Mouse (Mus musculus): ENCODE data around the gene Arhgap9.

The Arhgap9 gene

DNA sequence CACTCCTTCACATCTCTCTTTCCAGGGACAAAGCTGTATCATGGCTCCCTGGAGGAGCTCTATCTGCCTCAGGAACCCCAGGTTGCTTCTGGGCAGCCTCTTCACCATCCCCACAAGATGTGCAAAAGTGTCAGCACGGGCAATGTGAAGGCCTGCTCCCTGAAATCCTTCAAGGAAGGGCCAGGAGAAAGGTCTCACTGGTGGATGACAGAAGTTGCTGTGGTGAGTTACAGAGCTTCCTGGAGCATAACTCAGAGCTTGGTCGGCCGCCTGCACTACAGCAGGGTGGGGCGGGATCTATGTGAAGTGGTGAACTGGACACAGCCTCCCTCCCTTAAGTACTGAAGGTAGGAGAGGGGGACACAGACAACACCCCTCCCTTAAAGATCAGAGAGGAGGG, 905 bp downstream of the Arhgap9 start:
- no peak for DNase-seq (ENCODE audit: low spot score in 2 of 2)

DNA sequence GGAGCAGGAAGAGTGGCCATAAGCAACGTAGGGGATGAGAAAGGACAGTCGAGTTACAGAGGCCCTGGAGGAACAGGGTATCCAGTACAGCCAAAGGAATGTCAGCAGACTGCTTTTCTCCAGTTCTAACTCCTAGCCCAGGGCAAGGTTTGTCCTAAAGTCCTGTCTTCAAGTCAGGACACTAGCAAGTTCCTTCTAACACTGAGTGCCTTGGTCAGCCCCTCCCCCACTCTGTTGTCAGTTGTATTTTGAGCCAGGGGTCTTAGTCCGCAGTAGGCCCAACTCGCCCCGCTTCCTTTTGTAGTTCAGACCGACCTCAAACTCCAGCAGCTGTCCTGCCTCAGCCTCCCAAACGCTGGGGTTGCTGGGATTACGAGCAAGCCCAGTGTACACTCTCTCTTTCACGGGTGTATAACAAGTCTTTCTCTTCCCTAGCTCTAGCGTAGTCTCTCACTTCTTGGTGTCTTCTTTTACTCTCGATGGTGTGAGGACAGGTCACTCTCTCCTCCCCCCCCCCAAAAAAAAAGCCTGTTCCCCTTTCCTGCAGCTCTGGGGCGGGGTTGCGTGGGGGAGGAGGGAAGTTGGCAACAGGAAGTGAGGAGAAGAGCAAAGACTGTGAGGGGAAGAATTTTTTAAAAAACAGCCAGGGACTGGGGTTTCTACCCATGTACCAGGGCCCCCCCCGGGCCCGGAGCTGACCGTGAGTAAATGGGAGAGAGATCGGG, 1.5 kb downstream of the Arhgap9 start:
- no peak for DNase-seq (ENCODE audit: low spot score in 2 of 2)

DNA sequence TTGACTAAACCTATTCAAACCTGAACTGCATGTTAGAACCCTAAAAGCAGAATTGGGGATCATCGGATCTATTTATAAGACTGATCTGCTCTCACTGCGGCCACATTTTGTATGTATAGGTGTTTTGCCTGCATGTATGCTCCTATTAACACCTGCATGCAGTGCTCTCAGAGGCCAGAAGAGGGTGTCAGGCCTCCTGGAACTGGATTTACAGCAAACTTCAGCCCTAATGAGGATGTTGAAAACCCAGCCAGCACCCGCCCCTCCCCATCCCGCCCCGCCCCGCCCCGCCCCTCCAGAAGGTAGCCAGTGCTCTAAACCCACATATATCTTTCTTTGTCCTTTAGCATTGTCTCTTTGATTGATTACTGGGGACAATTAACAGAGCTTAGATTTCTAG, 2.7 kb downstream of the Arhgap9 start:
- DNase-seq (ENCODE audit: low spot score in 2 of 2): peak in 1 of 2 experiments; percentile 35

DNA sequence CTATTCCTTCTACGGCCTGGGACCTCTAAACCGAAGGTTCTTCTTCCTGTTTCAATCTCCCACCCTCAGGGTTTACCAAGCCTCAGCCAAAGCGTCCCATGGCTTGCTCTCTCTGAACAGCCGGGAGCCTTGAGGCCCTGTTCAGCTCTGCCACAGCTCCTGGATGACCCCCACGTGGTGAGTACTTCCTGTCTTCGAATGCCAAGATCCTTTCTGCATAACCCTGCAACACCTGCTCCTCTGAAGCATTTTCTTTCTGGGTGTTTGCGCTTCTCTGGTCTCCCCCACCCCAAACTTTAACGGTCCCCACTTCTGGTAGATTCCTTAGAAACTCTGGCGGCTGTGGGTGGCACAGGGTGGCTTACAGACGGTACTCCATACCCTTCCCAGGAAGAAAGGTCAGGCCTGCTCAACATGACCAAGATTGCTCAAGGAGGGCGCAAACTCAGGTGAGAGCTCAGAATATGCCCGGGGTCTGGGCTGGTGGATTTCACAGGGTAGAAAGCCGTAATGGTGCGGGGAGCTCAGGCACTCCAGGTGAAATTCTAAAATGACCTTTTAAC, 3.8 kb downstream of the Arhgap9 start:
- no peak for DNase-seq (ENCODE audit: low spot score in 2 of 2)

DNA sequence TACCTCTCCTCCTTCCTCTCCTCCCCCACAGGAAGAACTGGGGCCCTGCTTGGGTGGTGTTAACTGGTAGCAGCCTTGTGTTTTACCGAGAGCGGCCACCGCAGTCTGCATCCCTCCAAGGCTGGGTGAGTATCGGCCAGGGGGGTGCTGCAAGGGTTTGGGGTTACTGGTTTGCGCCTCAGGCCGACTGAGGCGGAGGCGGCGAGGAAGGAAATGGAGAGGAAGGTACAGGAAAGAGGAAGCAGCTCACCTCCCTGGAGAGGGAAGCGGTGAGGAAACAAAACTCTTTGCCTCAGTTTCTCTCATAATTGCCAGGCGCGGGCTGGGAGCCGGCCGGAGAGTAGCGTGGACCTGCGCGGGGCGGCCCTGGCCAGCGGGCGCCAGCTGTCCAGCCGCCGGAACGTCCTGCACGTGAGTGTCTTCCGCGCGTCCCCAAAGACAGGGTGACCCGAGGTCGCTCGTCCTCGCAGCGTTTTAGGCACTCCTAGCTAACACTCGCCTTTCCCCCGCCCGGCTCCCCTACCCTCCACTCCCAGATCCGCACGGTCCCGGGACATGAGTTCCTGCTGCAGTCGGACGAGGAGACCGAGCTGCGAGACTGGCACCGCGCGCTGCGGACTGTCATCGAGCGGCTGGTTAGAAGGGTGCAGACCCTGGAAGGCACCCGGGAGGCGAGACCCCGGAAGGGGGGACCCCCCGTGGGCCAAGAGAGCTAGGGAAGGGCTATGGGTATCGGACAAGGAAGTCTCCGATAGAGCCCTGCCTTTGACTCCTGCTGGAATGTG, 4.4 kb downstream of the Arhgap9 start:
- peak in 1 of 2 experiments; percentile 54 for DNase-seq (ENCODE audit: low spot score in 2 of 2)

DNA sequence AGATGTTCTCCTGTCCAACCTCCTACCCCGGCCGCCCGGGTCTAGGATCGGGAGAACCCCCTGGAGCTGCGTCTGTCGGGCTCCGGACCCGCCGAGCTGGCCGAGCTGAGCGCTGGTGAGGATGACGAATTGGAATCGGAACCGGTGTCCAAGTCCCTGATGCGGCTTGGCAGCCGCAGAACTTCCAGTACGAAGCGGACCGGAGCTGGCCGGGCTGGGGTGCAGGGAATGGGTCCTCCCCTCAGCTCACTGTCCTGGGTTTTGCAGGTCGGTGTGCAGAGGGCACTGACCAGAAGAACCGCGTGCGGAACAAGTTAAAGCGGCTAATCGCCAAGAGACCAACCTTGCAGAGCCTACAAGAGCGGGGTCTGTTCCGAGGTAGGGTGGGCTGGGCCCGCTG, 5.1 kb downstream of the Arhgap9 start:
- no peak for DNase-seq (ENCODE audit: low spot score in 2 of 2)

DNA sequence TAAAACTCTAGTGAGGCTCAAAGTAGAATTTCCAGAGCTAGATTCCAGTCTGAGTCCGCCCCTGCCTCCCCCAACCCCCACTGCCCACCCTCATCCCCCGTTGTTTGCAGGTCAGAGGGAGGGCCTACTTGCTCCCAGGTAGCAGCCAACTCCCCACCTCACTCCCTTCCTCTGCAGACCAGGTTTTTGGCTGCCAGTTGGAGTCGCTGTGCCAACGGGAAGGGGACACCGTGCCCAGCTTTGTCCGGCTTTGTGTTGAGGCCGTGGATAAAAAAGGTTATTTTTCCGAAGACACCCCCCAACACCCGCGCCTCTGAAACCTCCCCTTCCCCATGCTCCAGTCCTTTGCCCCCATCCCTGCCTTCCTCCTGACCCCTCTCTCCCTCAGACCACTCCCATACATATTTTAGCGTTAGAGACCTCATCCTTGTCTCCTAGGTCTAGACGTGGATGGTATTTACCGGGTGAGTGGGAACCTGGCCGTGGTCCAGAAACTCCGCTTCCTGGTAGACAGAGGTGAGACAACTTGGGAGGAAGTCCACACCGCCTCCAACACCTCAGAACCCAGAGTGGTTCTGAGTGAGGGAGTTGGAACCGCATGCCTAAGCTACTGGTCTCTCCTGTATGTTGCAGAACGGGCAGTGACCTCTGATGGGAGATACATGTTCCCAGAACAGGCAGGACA, 5.8 kb downstream of the Arhgap9 start:
- DNase-seq (ENCODE audit: low spot score in 2 of 2): no peak

DNA sequence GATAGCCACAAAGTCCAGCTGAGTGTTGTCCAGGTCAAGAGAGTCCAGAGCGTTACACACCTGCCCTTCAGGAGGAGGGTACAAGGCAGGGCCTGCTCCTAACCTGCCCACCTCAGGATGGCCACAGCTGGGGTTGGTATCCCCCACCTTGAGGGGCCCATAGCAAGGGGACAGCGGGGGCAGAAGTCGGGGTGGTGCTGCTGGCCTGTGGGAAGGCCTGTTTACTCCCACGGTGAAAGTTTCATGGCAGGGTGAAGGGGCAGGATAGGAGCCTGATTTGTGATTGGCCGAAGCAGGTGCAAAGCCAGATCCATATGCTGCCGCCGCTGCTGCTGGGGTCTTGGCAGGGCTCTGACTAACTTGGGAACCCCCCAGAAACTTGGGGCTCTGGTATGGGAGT, 8.4 kb downstream of the Arhgap9 start:
- no peak for DNase-seq (ENCODE audit: low spot score in 2 of 2)

DNA sequence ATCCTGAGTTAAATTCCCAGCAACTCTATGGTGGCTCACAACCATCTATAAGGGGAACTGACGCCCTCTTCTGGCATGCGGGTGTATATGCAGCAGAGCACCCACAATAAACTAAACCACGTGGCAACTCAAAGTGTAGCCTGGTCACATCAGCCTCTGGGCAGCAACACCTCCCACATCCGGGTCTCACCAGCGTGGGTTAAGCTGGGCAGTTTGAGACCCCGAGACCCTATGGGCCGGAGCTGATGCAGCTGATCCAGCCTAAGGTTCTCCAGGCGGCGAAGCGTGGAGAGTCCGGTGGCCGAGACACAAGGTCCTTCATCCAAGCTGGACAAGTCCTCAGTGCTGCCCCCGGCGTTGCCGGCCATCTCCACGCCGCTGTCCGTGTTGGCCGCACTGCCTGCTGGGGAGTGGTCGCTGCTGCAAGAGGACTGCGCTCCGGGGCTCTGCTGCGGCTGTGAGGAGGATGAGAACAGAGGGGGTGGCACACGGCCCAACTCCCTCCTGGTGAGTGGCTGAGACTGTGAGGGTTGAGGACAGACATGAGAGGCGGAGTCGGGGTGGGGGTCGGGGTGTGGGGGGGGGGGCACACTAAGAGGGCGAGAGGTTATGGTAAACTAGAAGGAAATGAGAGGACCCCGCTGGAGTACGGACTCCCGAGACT, 10.6 kb downstream of the Arhgap9 start:
- DNase-seq (ENCODE audit: low spot score in 2 of 2): no peak

DNA sequence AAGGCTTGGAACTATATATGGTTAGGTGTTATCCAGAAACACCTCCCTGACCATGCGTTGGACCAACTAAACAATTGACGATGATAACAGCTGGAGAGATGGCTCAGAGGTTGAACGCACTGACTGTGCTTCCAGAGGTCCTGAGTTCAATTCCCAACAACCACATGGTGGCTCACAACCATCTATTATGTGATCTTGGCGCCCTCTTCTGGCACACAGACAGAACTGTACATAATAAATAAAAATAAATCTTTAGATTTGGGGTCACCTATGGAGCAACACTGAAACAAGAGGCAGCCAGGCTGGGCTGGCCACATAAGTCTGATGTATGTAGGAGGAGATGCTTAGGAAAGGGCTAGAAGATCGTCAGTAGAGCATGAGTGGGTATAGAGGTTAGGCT, 11.4 kb downstream of the Arhgap9 start:
- DNase-seq (ENCODE audit: low spot score in 2 of 2): no peak

DNA sequence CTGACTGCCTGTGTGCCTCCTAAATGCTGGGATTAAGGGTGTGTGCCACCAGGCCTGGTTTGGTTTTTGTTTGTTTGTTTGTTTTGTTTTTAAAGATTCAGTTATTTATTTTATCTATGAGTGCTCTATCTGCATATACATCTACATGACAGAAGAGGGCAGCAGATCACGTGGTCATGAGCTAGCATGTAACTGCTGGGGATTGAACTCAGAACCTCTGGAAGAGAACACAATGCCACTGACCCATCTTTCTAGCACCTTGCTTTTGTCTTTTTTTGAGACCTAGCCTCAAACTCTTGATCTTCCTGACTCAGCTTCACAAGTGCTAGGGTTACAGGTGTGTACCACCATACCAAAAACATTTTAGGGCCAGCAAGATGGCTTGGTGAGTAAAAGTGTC, 13.5 kb downstream of the Arhgap9 start:
- DNase-seq (ENCODE audit: low spot score in 2 of 2): no peak

DNA sequence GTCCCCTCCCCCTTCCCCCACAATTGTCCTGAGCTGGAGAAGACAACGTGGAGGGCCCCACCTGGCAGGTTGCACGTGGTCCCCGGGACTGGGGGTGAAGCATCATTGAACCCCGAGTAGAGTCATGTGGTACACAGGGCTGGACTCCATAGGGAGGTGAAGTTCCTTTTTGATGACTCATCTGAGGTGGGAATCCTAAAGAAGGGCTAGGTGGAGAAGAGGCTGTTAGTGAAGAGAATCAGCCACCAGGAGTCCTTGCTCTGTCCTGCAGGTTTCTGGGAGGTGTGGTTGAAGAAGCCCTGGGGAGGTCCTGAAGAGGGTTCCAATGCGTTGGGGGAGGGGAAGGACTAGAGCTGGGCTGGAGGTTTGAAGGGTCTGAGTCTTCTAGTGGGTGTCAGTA, 15.2 kb downstream of the Arhgap9 start:
- DNase-seq (ENCODE audit: low spot score in 2 of 2): no peak

DNA sequence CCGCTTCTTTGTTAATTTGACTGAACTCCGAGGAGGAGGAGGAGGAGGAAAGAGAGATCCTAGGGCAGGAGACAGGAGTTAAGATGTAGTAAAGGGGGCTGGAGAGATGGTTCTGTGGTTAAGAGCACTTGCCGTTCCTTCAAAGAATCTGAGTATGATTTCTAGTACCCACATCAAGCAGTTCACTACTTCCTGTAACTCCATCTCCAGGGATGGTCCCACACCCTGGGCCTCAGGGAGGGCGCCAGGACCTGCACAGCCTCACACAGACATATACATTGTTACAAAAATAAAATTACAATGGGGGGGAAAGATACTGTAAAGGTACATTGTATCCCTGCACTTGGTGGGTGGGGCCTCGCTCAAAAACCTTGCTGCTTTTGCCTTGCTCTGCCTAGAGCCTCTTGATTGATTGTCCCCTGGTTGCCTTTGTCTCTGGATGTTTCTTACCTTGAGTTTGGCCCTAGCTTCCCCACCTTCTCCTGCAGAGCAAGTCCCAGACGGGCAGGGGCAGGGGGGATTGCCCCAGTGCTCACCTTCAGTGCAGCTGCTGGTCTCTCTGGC, 15.9 kb downstream of the Arhgap9 start:
- no peak for DNase-seq (ENCODE audit: low spot score in 2 of 2)

DNA sequence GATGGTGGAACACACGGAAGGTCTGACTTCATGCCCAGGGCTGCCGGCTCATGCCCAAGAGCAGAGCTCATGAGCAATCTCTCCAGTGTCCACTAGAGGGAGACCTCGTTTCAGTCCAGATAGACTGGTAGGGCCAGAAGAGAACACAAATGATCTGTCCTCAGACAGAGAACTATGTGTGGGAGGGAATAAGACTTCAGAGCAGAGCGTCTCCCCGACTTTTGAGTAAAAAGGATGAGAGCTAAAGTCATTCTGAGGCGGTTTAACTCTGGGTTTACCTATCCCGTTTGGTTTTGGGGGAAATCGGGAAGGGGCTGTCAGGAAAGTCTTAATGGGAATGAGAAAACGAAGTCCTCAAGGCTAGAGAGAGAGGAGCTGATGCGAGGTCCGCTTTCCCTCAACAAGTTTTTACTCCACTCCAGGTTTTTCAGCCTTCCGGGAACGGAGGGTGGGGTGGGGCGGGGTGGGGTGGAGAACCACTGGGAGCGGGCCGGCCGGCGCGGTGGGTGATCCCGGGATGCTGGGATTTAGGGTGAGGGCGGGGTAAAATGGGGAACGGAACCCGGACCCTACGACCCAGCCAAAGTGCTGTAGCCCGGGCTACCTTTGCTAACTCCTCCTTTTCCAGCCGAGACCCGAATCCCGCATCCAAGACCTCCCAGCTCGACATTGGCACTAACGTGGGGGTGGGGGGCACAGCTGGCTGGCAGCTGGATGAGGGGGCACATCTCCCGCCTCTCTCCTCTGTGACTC, 17.3 kb downstream of the Arhgap9 start:
- peak; percentile 57 to 78 for DNase-seq (ENCODE audit: low spot score in 2 of 2)

DNA sequence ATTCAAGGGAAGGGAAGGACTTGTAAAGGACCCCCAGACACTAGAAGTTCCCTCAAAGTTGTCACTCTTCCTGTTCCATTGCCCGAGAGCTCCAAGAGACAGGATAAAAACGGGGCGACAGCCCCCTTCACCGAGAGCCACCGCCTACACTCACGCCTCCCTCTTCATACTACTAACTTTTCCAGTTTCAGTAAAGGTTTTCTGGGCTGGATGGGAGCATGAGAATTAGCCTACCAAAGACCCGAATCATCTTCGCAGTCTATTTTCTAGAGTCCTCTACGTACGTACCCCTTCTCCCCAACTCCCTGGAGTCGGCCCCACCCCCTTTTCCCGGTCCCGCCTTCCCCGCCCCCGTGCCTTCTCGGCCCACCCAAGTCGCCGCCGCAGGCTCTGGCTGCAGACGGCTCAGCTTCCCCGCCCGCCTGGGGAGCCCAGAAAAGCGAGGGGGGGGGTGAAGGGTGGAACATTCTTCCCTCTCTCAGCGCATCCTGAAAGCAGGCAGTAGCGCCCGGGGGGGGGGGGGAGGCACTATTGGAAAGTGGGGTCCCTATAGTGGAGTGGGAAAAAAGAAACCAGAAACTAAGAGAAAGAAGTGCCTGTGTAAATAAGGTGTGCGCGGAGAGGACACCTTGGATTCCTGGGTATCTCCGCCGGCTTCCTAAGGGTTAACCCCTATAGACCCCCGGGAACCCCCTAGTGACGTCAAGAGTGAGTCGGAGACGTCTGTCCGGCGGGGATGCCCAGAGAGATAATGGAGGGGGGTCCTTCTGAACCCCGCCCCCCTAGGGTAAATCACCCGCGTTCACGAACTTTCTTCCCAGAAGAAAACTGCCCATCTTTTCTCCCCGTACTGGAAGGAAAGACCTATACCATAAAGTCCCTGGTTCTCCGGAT, 18.2 kb downstream of the Arhgap9 start:
- no peak for DNase-seq (ENCODE audit: low spot score in 2 of 2)

DNA sequence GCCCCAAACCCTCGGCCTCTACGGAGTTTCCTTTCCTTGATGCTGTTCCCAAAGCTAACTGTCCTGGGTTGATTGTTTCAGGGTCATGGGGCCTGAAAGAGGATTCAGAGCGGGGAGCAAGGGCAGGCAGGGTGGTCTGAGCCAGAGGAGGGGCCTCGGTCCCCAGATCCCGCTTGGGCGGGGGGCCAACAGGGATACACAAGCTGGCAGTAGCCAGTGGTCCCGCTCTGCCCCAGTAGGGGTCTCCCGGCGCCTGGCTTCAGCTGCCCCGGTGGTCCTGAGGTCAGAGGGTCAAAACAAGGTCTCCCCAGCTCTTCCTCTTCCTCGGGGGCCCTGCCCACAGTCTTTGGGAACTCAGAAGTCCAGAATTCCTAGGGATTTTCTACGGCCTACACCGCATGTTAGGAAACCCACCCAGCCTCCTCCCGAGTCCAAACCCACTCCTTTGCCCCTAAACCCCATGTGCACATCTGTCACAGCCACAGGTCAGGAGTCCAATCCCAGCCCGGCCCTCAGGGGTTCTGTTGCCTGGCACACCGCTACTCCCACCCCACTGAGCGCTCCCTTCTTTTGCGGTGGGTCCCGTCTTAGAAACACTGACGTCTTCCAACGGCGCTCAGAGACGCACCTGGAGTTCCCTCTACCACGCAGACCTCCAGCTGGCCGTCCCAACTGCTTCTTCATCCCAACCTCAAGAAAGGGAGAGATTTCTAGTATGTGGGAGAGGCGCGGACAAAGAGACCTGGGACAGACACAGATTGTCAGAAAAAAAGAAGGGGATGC, 19.0 kb downstream of the Arhgap9 start:
- no peak for DNase-seq (ENCODE audit: low spot score in 2 of 2)

DNA sequence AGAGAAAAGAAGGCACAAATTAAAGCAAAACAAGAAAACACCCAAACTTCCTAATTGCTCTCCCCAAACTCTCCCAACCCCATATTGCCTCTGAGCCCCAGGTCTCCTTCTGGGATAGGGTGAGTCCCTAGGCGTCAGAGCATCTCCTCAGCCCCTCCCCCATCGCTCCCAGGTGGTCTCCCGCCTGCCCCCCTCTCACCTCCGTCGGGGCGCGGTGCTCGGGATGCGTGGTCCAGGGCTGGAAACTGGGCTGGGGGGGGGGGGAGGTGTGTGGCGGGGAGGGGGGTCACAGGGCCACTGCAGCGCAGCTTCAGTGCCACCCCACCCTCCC, 19.6 kb downstream of the Arhgap9 start:
- DNase-seq (ENCODE audit: low spot score in 2 of 2): no peak

DNA sequence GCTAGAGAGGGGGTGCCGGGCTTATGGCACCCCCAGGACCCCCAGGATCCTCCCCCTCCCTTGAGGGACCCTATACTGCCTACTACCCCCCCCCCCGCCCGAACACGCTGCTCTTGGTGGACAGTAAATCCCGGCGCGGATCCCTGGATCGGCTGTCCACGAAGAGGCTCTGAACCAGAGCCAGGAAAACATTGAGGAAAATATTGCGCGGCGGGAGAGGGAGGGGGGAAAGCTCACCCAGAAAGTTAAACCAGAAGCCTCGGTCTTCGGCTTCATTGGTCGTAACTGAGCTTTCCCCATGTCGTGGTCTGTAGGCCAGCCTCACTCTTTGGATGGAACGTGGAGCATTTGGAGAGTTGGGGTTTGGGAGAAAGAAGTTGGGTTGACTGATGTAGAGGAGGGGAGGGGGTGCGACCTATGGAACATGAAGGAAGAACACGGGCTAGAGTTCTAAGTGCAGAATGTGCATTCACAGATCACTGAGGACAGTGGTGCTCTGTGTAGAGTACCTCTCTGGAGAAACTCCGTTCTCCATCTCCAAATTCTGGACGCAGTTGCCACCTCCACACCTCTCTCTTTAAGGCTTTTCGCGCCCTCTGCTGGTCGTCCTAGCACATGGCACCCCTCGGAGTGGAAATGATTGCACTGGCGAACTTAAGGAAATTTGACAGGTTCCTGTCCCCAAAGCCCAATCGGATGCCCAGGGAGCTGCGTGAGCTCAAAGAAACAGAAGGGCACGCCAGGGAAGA, 20.3 kb downstream of the Arhgap9 start, which contains the start of gene Gli1:
Gli1 (minus strand) TSS at position 84 of the 749 bp plus-strand sequence.
- peak; percentile 74 to 83 for DNase-seq (ENCODE audit: low spot score in 2 of 2)
